Mouse (Mus musculus): ENCODE results near the gene Srm. TPM values are rescaled to one million over a fixed set of nuclear protein-coding genes. Genes with fewer than 3 reads are reported as not detected.
A peak's percentile ranks its signal among the peaks of the same experiment; 100 is the strongest.

Srm gene
- polyA plus RNA-seq, 1 experiment from 2014 or later, result 122 TPM

GRCm38 (mm10) chr4:148588793-148589192, 2.5 kb upstream of the Srm start:
- ATAC-seq (replicated peaks; ENCODE audit: low FRiP score, low read depth), result no peak

GRCm38 (mm10) chr4:148589565-148589964, 1.7 kb upstream of the Srm start:
- Histone ChIP-seq H3K4me1 (replicated peaks; ENCODE audit: insufficient read depth, low read length) (0 out of 2 replicates have a peak, but pooled peaks cover 7% of the 10 kb centered on the region), H3K9me3 (replicated peaks; ENCODE audit: low read length) (no peaks in the 10 kb centered on the region), H3K27ac (no peak overlapping the region), H3K9ac (ENCODE audit: low read depth, low read length) (no peak overlapping the region), H3K27me3 (ENCODE audit: insufficient read depth, low read length) (no peaks in the 10 kb centered on the region; the same call in 1 of the 2 replicates), H3K4me3 (replicated peaks; ENCODE audit: low read depth, low read length) (no peak overlapping the region), H3K36me3 (ENCODE audit: insufficient read depth, low read length) (peaks cover 13% of the 10 kb centered on the region; the same call in 1 of the 2 replicates), H3K4me2 (ENCODE audit: low read length) (no peak overlapping the region)
- 49% methylated on average over 7 of the region's 8 CpGs for WGBS
- TF ChIP-seq CTCF (IDR thresholded peaks at IDR 0.05; ENCODE audit: low read depth), result no peak
- no peak for ATAC-seq (replicated peaks; ENCODE audit: low FRiP score, low read depth)
- DNase-seq (ENCODE audit: low spot score), result no peak

More at GRCm38 (mm10) chr4:148588793-148589192, 2.5 kb upstream of the Srm start:
- no peaks in the 10 kb centered on the region; the same call in 1 of the 2 replicates for H3K27me3 ChIP-seq (ENCODE audit: insufficient read depth, low read length)
- WGBS, result 80% methylated on average over 9 of the region's 9 CpGs
- no peaks in the 10 kb centered on the region for H3K9me3 ChIP-seq (replicated peaks; ENCODE audit: low read length)
- no peak overlapping the region for H3K4me2 ChIP-seq (ENCODE audit: low read length)
- no peak overlapping the region for H3K9ac ChIP-seq (ENCODE audit: low read depth, low read length)
- H3K27ac ChIP-seq, result no peak overlapping the region
- H3K36me3 ChIP-seq (ENCODE audit: insufficient read depth, low read length), result peaks cover 5% of the 10 kb centered on the region; the same call in 1 of the 2 replicates
- DNase-seq (ENCODE audit: low spot score), result no peak
- H3K4me1 ChIP-seq (replicated peaks; ENCODE audit: insufficient read depth, low read length), result 0 out of 2 replicates have a peak, but pooled peaks cover 7% of the 10 kb centered on the region
- no peak overlapping the region for H3K4me3 ChIP-seq (replicated peaks; ENCODE audit: low read depth, low read length)
- no peak for TF ChIP-seq CTCF (IDR thresholded peaks at IDR 0.05; ENCODE audit: low read depth)

- Histone ChIP-seq H3K27me3 (ENCODE audit: insufficient read depth, low read length) (no peaks in the 10 kb centered on the region; the same call in 1 of the 2 replicates), H3K4me2 (ENCODE audit: low read length) (peak overlapping the region; percentile 88), H3K4me1 (replicated peaks; ENCODE audit: insufficient read depth, low read length) (0 out of 2 replicates have a peak, but pooled peaks cover 7% of the 10 kb centered on the region), H3K9me3 (replicated peaks; ENCODE audit: low read length) (no peaks in the 10 kb centered on the region), H3K36me3 (ENCODE audit: insufficient read depth, low read length) (peaks cover 23% of the 10 kb centered on the region), H3K27ac (peak overlapping the region; percentile 36; the same call in 1 of the 2 replicates), H3K9ac (ENCODE audit: low read depth, low read length) (peak overlapping the region; percentile 42; the same call in 1 of the 2 replicates), H3K4me3 (replicated peaks; ENCODE audit: low read depth, low read length) (peak overlapping the region; percentile 88)
- ATAC-seq (replicated peaks; ENCODE audit: low FRiP score, low read depth), result no peak
- WGBS, result 4% methylated on average over 18 of the region's 18 CpGs
- TF ChIP-seq CTCF (IDR thresholded peaks at IDR 0.05; ENCODE audit: low read depth), result no peak
- DNase-seq (ENCODE audit: low spot score), result no peak
Observed at GRCm38 (mm10) chr4:148590421-148591170, 707 bp upstream of the Srm start.

- under 1% methylated on average over 52 of the region's 53 CpGs for WGBS
- ATAC-seq (replicated peaks; ENCODE audit: low FRiP score, low read depth) (no peak; the same call in none of the 2 replicates), DNase-seq (ENCODE audit: low spot score) (no peak)
- peak overlapping the region; percentile 69 for H3K9ac ChIP-seq (ENCODE audit: low read depth, low read length)
- H3K4me3 ChIP-seq (replicated peaks; ENCODE audit: low read depth, low read length), result peak overlapping the region; percentile 88
- H3K4me1 ChIP-seq (replicated peaks; ENCODE audit: insufficient read depth, low read length), result 0 out of 2 replicates have a peak, but pooled peaks cover 7% of the 10 kb centered on the region
- H3K4me2 ChIP-seq (ENCODE audit: low read length), result peak overlapping the region; percentile 88
- H3K36me3 ChIP-seq (ENCODE audit: insufficient read depth, low read length), result peaks cover 24% of the 10 kb centered on the region
- H3K27ac ChIP-seq, result no peak overlapping the region
- H3K9me3 ChIP-seq (replicated peaks; ENCODE audit: low read length), result no peaks in the 10 kb centered on the region
- no peak for TF ChIP-seq CTCF (IDR thresholded peaks at IDR 0.05; ENCODE audit: low read depth)
- no peaks in the 10 kb centered on the region; the same call in 1 of the 2 replicates for H3K27me3 ChIP-seq (ENCODE audit: insufficient read depth, low read length)
Observed at GRCm38 (mm10) chr4:148591637-148592380, 506 bp downstream of the Srm start.

- H3K36me3 ChIP-seq (ENCODE audit: insufficient read depth, low read length), result peaks cover 33% of the 10 kb centered on the region
- no peak overlapping the region for H3K4me2 ChIP-seq (ENCODE audit: low read length)
- H3K27ac ChIP-seq, result no peak overlapping the region
- WGBS, result 92% methylated on average over 11 of the region's 11 CpGs
- H3K9me3 ChIP-seq (replicated peaks; ENCODE audit: low read length), result no peaks in the 10 kb centered on the region
- no peak overlapping the region for H3K9ac ChIP-seq (ENCODE audit: low read depth, low read length)
- ATAC-seq (replicated peaks; ENCODE audit: low FRiP score, low read depth), result no peak
- DNase-seq (ENCODE audit: low spot score), result no peak
- no peak overlapping the region for H3K4me3 ChIP-seq (replicated peaks; ENCODE audit: low read depth, low read length)
- H3K27me3 ChIP-seq (ENCODE audit: insufficient read depth, low read length), result no peaks in the 10 kb centered on the region
- 0 out of 2 replicates have a peak, but pooled peaks cover 7% of the 10 kb centered on the region for H3K4me1 ChIP-seq (replicated peaks; ENCODE audit: insufficient read depth, low read length)
- no peak for TF ChIP-seq CTCF (IDR thresholded peaks at IDR 0.05; ENCODE audit: low read depth)
Observed at GRCm38 (mm10) chr4:148593996-148594395, 2.7 kb downstream of the Srm start.

- DNase-seq (ENCODE audit: low spot score) (no peak), ATAC-seq (replicated peaks; ENCODE audit: low FRiP score, low read depth) (no peak)
- Histone ChIP-seq H3K4me2 (ENCODE audit: low read length) (no peak overlapping the region), H3K36me3 (ENCODE audit: insufficient read depth, low read length) (peaks cover 33% of the 10 kb centered on the region), H3K9me3 (replicated peaks; ENCODE audit: low read length) (no peaks in the 10 kb centered on the region), H3K27me3 (ENCODE audit: insufficient read depth, low read length) (no peaks in the 10 kb centered on the region), H3K27ac (no peak overlapping the region), H3K4me3 (replicated peaks; ENCODE audit: low read depth, low read length) (no peak overlapping the region), H3K9ac (ENCODE audit: low read depth, low read length) (no peak overlapping the region), H3K4me1 (replicated peaks; ENCODE audit: insufficient read depth, low read length) (0 out of 2 replicates have a peak, but pooled peaks cover 2% of the 10 kb centered on the region)
- TF ChIP-seq CTCF (IDR thresholded peaks at IDR 0.05; ENCODE audit: low read depth), result no peak
- 87% methylated on average over 6 of the region's 6 CpGs for WGBS
Observed at GRCm38 (mm10) chr4:148595916-148596315, 4.6 kb downstream of the Srm start.

Data from kidney, postnatal 0 days (tissue).